Mouse (Mus musculus): ENCODE measurements around the gene Chchd6. TPM values are rescaled to one million over a fixed set of nuclear protein-coding genes. Genes with fewer than 3 reads are reported as not detected.

The Chchd6 gene
- polyA plus RNA-seq, 1 experiment = 28.8 TPM

GRCm38 (mm10) chr6:89553012-89553704 is 42.3 kb downstream of the Chchd6 start:
- no peaks in the 10 kb centered on the region for H3K27me3 ChIP-seq (ENCODE audit: control insufficient read depth, insufficient read depth, insufficient read length)
- no peak overlapping the region for H3ac ChIP-seq (ENCODE audit: control insufficient read depth, insufficient read length, low read depth)
- no peak overlapping the region for H3K4me3 ChIP-seq (ENCODE audit: insufficient read depth, poor library complexity, severe bottlenecking)
- TF ChIP-seq FOSL1 (IDR thresholded peaks at IDR 0.05; ENCODE audit: insufficient read depth, low read length, poor library complexity, severe bottlenecking) (no peak), CEBPB (IDR thresholded peaks at IDR 0.05; ENCODE audit: low read depth) (no peak), MYOD1 (IDR thresholded peaks at IDR 0.05; ENCODE audit: control insufficient read depth, insufficient read length, low read depth) (no peak), CTCF (IDR thresholded peaks at IDR 0.05; ENCODE audit: control insufficient read depth, insufficient read depth, insufficient read length) (peak; percentile 80)
- no peaks in the 10 kb centered on the region for H3K36me3 ChIP-seq (ENCODE audit: control insufficient read depth, insufficient read depth)
- H3K79me2 ChIP-seq (ENCODE audit: control insufficient read depth, insufficient read depth) = no peaks in the 10 kb centered on the region
- no peaks in the 10 kb centered on the region for H3K79me3 ChIP-seq (ENCODE audit: low read depth)

- Histone ChIP-seq H3K79me3 (ENCODE audit: low read depth) (no peaks in the 10 kb centered on the region), H3ac (ENCODE audit: control insufficient read depth, insufficient read length, low read depth) (no peak overlapping the region), H3K27me3 (ENCODE audit: control insufficient read depth, insufficient read depth, insufficient read length) (no peaks in the 10 kb centered on the region), H3K79me2 (ENCODE audit: control insufficient read depth, insufficient read depth) (no peaks in the 10 kb centered on the region), H3K36me3 (ENCODE audit: control insufficient read depth, insufficient read depth) (no peaks in the 10 kb centered on the region), H3K4me3 (ENCODE audit: insufficient read depth, poor library complexity, severe bottlenecking) (no peak overlapping the region)
- no peak for TF ChIP-seq FOSL1 (IDR thresholded peaks at IDR 0.05; ENCODE audit: insufficient read depth, low read length, poor library complexity, severe bottlenecking)
- no peak for TF ChIP-seq MYOG (IDR thresholded peaks at IDR 0.05; ENCODE audit: control insufficient read depth, extremely low read depth, insufficient read length)
- no peak for TF ChIP-seq CEBPB (IDR thresholded peaks at IDR 0.05; ENCODE audit: low read depth)
- no peak for TF ChIP-seq CTCF (IDR thresholded peaks at IDR 0.05; ENCODE audit: control insufficient read depth, insufficient read depth, insufficient read length)
- TF ChIP-seq USF1 (IDR thresholded peaks at IDR 0.05; ENCODE audit: low read depth) = no peak
- no peak for TF ChIP-seq MAX (IDR thresholded peaks at IDR 0.05)
- no peak for TF ChIP-seq MYOD1 (IDR thresholded peaks at IDR 0.05; ENCODE audit: control insufficient read depth, insufficient read length, low read depth)
Measured at GRCm38 (mm10) chr6:89552321-89553011, 43.0 kb downstream of the Chchd6 start.

- Histone ChIP-seq H3K27me3 (ENCODE audit: control insufficient read depth, insufficient read depth, insufficient read length) (no peaks in the 10 kb centered on the region), H3K36me3 (ENCODE audit: control insufficient read depth, insufficient read depth) (no peaks in the 10 kb centered on the region), H3K79me2 (ENCODE audit: control insufficient read depth, insufficient read depth) (no peaks in the 10 kb centered on the region), H3K79me3 (ENCODE audit: low read depth) (no peaks in the 10 kb centered on the region), H3K4me3 (ENCODE audit: insufficient read depth, poor library complexity, severe bottlenecking) (no peak overlapping the region), H3ac (ENCODE audit: control insufficient read depth, insufficient read length, low read depth) (no peak overlapping the region)
- no peak for TF ChIP-seq CEBPB (IDR thresholded peaks at IDR 0.05; ENCODE audit: low read depth)
- no peak for TF ChIP-seq CTCF (IDR thresholded peaks at IDR 0.05; ENCODE audit: control insufficient read depth, insufficient read depth, insufficient read length)
- no peak for TF ChIP-seq FOSL1 (IDR thresholded peaks at IDR 0.05; ENCODE audit: insufficient read depth, low read length, poor library complexity, severe bottlenecking)
- no peak for TF ChIP-seq MYOG (IDR thresholded peaks at IDR 0.05; ENCODE audit: control insufficient read depth, extremely low read depth, insufficient read length)
- no peak for TF ChIP-seq MAX (IDR thresholded peaks at IDR 0.05)
- TF ChIP-seq MYOD1 (IDR thresholded peaks at IDR 0.05; ENCODE audit: control insufficient read depth, insufficient read length, low read depth) = no peak
Measured at GRCm38 (mm10) chr6:89549157-89549556, 46.3 kb downstream of the Chchd6 start.

GRCm38 (mm10) chr6:89547951-89548350 is 47.5 kb downstream of the Chchd6 start:
- Histone ChIP-seq H3K79me2 (ENCODE audit: control insufficient read depth, insufficient read depth) (no peaks in the 10 kb centered on the region), H3K36me3 (ENCODE audit: control insufficient read depth, insufficient read depth) (no peaks in the 10 kb centered on the region), H3ac (ENCODE audit: control insufficient read depth, insufficient read length, low read depth) (no peak overlapping the region), H3K4me3 (ENCODE audit: insufficient read depth, poor library complexity, severe bottlenecking) (no peak overlapping the region), H3K27me3 (ENCODE audit: control insufficient read depth, insufficient read depth, insufficient read length) (no peaks in the 10 kb centered on the region), H3K79me3 (ENCODE audit: low read depth) (no peaks in the 10 kb centered on the region)
- TF ChIP-seq USF1 (IDR thresholded peaks at IDR 0.05; ENCODE audit: low read depth) = no peak
- no peak for TF ChIP-seq MAX (IDR thresholded peaks at IDR 0.05)
- TF ChIP-seq MYOG (IDR thresholded peaks at IDR 0.05; ENCODE audit: control insufficient read depth, extremely low read depth, insufficient read length) = no peak
- TF ChIP-seq MYOD1 (IDR thresholded peaks at IDR 0.05; ENCODE audit: control insufficient read depth, insufficient read length, low read depth) = no peak
- TF ChIP-seq FOSL1 (IDR thresholded peaks at IDR 0.05; ENCODE audit: insufficient read depth, low read length, poor library complexity, severe bottlenecking) = no peak
- TF ChIP-seq CEBPB (IDR thresholded peaks at IDR 0.05; ENCODE audit: low read depth) = no peak
- TF ChIP-seq CTCF (IDR thresholded peaks at IDR 0.05; ENCODE audit: control insufficient read depth, insufficient read depth, insufficient read length) = no peak

GRCm38 (mm10) chr6:89538102-89538751 is 57.2 kb downstream of the Chchd6 start:
- Histone ChIP-seq H3ac (ENCODE audit: control insufficient read depth, insufficient read length, low read depth) (no peak overlapping the region), H3K79me2 (ENCODE audit: control insufficient read depth, insufficient read depth) (no peaks in the 10 kb centered on the region), H3K36me3 (ENCODE audit: control insufficient read depth, insufficient read depth) (no peaks in the 10 kb centered on the region), H3K27me3 (ENCODE audit: control insufficient read depth, insufficient read depth, insufficient read length) (no peaks in the 10 kb centered on the region), H3K4me3 (ENCODE audit: insufficient read depth, poor library complexity, severe bottlenecking) (no peak overlapping the region), H3K79me3 (ENCODE audit: low read depth) (no peaks in the 10 kb centered on the region)
- no peak for TF ChIP-seq FOSL1 (IDR thresholded peaks at IDR 0.05; ENCODE audit: insufficient read depth, low read length, poor library complexity, severe bottlenecking)
- TF ChIP-seq CTCF (IDR thresholded peaks at IDR 0.05; ENCODE audit: control insufficient read depth, insufficient read depth, insufficient read length) = no peak

Data from C2C12 (cell line).